Mouse (Mus musculus) cerebellum, adult 11 months (tissue): Measurements from ENCODE around the gene Pxmp4.

Experiments
- DNase-seq: peaks from one replicate; pipeline ENCODE4 v3.0.0; 2022

The Pxmp4 gene

DNA sequence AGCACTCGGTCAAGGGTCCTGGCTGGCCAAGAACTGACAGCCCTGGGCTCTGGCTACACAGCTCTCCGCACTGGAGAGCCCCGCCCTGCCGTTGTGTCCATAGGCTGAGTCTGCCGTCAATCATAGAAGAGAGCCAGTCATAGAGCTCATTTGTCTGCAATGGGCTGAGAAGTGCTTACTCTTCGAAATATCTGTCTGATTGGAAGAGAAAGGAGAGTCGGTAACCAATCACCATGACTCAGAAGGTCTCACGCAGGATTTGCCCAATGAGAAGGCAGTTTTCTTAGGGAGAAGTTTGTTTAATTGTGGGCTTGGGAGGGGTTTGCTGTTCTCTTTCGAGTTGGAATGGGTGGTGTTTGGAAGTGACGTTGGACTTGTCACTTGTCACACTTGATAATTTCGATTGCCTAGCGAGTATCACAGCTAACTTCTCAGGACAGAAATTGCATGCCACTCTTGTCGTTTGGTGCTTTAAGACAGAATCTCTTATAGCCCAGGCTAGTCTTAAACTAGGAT lies at the start of gene Pxmp4:
Gene Pxmp4 (minus strand): TSS at position 71 of the 516 bp plus-strand sequence.
- DNase-seq = peak; percentile 99

DNA sequence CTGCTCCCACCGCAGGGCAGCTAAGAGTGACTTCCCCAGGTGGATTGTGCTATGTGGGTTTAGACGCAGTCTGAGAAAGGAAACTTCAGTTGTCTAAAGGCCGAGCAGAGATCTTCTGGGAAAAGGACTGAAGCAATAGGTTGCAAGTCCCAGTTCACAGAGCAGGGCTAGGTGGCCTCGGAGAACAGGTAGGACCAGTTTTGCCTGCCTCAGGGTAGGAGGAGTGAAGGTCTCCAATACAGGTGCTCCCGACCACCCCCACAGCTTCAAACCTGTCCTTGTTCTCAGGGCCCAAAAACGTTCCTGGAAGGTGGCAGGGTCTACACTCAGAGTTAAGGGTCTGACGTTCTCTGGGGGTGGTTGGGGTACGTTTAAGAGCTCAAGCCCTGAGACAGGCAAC lies 47.9 kb upstream of the Pxmp4 start, which contains the start of gene Chmp4b:
Gene Chmp4b (plus strand): TSS at position 343 of the 400 bp plus-strand sequence.
- DNase-seq = no peak

GRCm38 (mm10) chr2:154650404-154650803 lies 46.9 kb upstream of the Pxmp4 start:
- no peak for DNase-seq

- DNase-seq = no peak
Measured at GRCm38 (mm10) chr2:154648086-154648485, 44.6 kb upstream of the Pxmp4 start.

DNA sequence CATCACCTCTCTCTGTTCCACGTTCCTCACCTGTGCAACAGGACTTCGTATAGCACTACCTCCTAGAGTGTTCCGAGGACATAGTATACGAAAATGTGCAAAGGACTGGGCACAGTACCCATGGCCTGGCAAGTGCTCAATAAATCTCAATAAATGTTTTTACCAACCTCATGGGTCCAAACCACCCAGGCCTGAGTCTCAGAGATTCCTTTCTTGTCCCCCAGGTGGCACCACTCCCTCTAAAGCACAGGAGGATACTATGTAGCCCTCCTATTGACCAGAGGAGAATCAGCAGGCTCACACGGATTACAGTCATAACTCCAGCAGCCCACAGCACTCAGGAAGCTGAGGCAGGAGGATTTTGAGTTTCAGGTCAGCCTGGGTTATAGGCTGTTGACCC lies 43.1 kb upstream of the Pxmp4 start:
- DNase-seq = no peak

DNA sequence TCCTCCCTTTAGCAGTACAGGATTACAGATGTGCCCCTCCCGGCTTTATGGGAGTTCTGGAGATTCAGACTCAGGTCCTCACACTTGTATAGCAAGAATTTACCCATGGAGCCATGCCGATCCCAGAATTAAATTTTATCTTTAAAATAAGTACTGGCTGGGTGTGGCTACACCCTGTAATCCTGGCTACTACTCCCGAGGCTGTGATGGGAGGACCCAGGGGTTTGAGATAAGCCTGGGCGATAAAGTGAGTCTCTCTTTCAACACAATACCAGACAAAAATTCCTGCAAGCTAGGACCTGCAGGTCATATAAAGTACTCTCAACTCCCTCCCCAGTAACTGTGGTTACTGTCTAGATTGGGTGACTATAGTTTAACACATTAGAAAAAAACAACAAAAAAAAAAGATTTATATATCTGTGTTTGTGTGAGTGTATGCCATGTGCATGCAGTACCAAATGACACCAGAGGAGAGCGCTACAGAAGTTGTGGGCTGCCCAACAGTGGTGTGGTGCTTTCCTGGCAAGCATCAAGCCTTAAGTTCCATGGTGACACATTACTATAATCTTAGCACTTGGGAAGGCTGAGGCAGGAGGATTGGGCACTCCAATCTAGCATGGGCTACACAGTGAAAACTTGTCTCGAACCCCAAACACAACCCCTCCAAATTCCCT lies 39.3 kb upstream of the Pxmp4 start:
- DNase-seq = no peak

DNA sequence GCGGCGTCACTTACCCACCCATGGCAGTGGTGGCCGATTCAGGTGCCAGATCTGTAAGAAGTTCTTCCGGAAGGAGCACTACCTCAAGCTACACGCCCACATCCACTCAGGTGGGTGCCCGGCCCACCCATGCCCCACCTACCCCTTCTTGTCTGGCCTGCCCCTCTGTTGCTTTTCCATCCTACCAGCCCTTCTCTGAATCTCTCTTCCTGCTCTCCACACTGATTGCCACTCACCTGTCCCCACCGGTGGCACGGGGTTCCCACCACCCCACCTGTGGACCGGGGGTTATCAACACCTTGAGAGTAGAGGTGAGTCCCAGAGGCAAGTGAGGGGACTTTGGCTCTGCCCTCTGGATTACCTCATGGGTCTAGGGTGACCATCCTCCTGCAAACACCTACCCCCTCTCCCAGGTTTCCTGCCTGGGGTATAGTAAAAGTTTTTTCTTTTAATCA lies 38.5 kb upstream of the Pxmp4 start:
- no peak for DNase-seq

GRCm38 (mm10) chr2:154641176-154641575 lies 37.7 kb upstream of the Pxmp4 start:
- DNase-seq = no peak

DNA sequence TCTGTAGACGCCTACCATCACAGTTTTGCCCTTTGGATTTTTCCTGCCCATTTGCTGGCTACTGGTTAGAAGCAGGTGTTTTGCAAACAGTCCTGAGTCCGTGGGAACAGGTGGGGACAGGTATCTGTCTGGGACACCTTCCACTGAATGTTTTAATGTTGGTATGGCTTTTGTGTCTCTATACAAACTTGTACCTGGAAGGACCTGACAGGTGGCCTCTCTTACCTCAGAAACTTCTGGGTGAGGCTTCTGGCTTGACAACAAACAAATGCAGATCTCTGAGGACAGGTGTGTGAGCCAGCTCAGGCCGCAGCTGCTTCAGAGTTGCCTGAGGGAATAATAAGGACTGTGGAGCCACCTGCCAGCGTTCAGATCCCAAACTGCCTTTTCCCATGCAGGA lies 35.6 kb upstream of the Pxmp4 start:
- no peak for DNase-seq

GRCm38 (mm10) chr2:154638521-154638920 lies 35.0 kb upstream of the Pxmp4 start:
- no peak for DNase-seq

DNA sequence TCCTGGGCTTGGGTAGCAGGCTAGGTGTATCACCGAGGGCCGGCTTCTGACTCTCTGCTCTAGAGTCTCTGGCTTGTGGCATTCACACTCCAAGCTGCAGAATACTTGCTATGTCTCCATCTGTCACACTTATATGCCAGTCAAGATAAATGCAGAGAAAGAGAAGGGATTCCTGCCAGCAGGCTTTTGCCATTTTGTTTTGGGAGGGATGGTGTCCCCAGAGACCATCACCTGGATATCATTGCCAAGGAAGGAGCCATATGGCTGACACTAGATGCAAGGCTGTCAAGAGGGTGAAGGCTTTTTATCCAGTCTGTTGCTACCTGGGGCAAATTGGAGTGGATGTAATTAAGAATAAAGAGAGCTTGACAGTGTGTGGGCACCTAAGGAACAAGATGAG lies 32.3 kb upstream of the Pxmp4 start:
- no peak for DNase-seq

DNA sequence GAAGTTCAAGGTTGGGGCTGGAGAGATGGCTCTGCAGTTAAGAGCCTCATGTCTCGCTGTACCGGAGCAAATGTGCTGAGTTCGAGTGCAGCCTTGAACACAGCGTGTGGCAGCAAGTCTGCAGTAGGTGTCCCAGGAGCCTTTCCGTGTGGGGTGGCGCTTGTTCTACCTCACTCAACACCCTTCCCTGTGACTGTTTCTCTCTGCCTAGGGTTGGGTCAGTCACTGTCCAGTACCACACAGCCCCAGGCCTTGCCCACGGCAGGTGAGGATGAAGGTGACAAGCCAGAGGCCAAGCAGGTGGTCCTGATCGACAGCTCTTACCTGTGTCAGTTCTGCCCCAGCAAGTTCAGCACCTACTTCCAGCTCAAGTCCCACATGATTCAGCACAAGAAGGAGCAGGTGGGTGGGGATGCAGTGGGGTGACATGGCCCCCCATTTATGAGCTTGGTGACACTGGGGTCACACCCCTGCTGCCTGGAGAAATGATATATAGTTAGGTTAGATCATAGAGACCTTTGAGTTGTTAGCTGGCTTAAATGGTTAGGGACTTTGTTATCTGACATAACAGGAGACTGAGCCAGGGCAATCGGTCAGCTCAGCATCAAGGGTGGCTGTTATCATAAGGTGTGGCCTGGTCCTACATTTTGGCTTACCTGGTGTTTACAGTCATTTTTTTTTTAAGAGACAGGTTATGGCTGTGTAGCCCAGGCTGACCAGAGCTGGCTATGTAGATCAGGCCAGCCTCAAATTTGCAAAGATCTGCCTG lies 30.6 kb upstream of the Pxmp4 start:
- DNase-seq = no peak

GRCm38 (mm10) chr2:154633039-154633742 lies 29.7 kb upstream of the Pxmp4 start:
- no peak for DNase-seq

- no peak for DNase-seq
Measured at GRCm38 (mm10) chr2:154632203-154632780, 28.8 kb upstream of the Pxmp4 start.

GRCm38 (mm10) chr2:154630531-154630930 lies 27.0 kb upstream of the Pxmp4 start:
- DNase-seq = no peak

- no peak for DNase-seq
Measured at GRCm38 (mm10) chr2:154624137-154624536, 20.6 kb upstream of the Pxmp4 start.

GRCm38 (mm10) chr2:154621684-154622083 lies 18.2 kb upstream of the Pxmp4 start:
- DNase-seq = no peak

- no peak for DNase-seq
Measured at GRCm38 (mm10) chr2:154617061-154617460, 13.6 kb upstream of the Pxmp4 start.

DNA sequence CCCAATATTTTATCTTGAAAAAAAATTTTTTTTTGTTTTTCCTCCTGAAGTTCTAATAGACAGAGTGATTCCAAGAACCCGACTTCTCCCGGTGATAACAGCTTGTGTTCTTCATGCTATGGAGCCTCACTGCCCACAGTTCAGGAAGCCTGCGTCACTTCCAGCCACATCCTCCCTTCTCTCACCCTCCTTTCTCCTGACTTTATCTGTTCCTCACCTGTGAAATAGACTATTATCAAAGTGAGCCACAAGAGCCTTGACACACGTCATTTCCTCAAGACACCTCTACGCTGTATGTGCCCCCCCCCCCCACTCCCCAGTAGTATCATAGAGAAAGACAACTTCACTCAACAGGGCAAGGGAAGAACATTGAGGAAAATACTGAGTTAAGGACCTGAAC lies 12.2 kb upstream of the Pxmp4 start:
- no peak for DNase-seq

DNA sequence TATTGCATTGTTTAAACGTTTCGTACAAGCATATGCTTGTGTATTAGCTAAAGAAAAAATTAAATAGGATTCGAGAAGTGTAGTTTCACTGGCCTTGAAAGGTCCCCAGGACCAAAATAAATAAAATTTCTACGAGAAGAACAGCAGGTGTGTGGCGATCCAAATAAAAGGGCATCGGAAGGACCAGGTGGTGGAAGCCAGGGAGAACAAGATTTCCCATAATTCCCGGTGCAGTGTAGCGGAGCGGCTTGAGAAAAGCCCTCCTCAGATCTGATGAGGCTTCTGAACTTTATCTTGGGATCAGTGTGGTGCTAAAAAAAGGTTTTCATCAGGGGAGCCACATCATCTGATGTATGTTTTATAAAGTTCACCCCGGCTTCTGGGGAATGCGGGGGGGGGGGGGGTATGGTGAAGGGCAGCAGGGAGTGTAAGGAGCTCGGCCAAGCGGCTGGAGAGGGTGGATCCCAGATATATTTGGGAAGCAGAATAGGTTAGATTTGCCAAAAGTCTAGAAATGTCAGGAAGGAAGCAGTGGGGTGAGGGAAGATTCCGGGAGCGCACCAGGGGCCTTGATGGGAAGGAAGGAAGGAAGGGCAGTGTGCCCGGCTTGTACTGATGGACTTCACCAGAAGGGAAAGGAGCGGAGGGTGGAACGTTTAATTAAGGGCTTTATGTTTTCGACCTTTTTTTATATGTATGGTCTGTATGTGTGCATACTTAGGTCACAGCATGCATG lies 11.5 kb upstream of the Pxmp4 start:
- peak; percentile 40 for DNase-seq

- peak; percentile 87 for DNase-seq
Measured at GRCm38 (mm10) chr2:154613118-154614115, 9.9 kb upstream of the Pxmp4 start, which contains the start of the genes Zfp341 and 4930519P11Rik. Gene Zfp341 (plus strand): TSS chr2:154613297. Gene 4930519P11Rik (minus strand): TSS chr2:154613437.
